Mouse (Mus musculus) heart, postnatal 36 days (tissue): ENCODE measurements around the gene Kcnj11. TPM values are rescaled to one million over a fixed set of nuclear protein-coding genes. Genes with fewer than 3 reads are reported as not detected.

ENCODE experiments used
- DNase-seq, 2 experiments: peaks; one replicate each; pipeline ENCODE4 v3.0.0; 2021 to 2022
- intact Hi-C: fragments of 180-260 bp; cut with DNase I; formaldehyde crosslinking; loops from one replicate; pipeline ENCODE4 v1.15.1; 2025
- total RNA-seq, 2 experiments: library from RNA; stranded (reverse); gene quantifications; 2 replicates each; pipeline ENCODE4 v1.2.3; 2021

Kcnj11 gene
- 10 to 100 TPM; 98.3 to 99.6 TPM for total RNA-seq

DNA sequence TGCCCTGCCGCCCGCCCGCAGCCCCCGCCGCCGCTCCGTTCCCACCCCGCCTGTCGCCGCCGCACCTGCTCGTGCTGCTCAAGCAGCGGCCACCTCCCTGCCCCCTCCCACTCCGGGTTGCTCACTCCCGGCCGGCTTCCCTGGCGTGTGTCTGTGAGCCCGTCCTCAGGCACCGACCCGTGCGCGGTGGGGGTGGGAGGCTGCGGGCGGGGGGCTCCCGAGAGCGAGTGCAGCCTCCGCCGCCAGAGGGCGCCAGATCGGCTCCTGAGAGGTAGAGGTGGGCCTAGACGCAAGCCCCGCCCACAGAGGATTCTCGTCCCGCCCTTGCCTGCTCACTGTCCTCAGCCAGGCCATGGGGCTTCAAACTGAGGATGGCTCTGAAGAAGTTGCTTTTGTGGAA is at the start of gene Kcnj11:
Gene Kcnj11, minus strand, starts transcription at position 202 of the 400 bp plus-strand sequence.
- intact Hi-C loops: no loop called here
- peak; percentile 65 to 74 for DNase-seq

DNA sequence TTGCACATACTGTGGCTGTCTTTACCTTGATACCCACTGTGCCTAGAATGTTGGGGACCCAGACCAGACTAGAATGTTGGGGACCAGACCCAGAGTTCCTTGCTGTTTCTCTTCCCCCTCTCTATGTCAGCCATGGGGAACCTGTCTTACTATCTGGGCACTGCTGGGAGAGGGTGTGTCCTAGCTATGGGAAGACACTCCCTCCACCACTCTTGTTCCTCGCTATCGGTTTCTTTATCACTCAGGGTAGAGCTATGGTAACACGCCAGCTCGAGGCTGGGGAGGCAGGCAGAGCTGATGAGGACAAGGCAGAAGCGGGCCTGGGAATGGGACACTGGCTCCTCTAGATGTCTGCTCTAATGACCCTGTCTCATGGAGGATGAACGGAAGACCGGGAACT is 46.9 kb upstream of the Kcnj11 start:
- DNase-seq: no peak
- intact Hi-C loops: no loop called here

DNA sequence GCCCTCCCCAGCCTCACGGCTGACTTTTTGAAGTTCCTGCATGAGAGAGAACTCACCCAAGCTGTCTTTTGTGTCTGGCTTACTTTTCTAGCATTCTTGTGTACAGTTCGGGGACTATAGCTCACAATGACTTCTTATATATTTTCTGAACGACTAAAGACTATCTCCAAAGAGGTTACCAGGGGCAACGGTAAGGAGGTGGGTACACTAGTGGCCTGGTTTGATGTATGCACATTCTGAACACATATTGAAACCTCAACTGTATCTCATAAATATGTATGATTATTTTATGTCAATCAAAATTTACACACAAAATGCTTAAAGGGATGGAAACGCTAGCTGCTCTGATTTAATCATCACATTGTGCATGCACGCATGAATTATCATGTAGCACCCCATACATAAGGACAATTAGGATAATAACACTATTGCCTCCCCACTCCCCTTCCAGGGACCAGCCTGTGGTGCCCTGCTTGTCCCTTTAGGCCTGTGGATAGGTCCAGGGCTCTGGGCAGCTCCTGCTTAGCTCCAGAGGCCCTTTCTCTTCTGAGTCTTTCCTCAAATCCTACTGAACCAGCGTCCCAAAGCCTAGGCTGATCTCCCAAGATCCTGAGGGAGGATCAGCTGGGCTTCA is 46.2 kb upstream of the Kcnj11 start:
- intact Hi-C loops: no loop called here
- DNase-seq: no peak

DNA sequence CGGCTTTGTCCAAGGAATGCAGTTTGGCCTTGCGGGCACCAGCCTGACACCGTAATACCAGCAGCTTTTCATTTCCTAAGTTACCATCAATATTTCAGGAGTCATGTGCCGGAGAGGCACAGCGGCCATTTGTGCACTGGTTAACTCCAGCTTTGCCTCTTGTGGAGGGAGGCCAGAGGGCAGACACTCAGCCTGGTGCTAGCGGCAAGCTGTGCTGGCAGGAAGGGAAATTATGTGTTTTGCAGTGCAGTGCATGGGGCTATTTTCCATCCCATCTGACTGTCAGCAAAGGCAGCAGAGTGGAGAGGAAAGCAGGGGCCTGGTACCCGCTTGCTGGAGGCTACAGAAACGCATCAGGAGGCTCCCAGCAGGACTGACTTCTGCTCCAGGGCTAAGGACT is 43.5 kb upstream of the Kcnj11 start:
- intact Hi-C loops: no loop called here
- no peak for DNase-seq

DNA sequence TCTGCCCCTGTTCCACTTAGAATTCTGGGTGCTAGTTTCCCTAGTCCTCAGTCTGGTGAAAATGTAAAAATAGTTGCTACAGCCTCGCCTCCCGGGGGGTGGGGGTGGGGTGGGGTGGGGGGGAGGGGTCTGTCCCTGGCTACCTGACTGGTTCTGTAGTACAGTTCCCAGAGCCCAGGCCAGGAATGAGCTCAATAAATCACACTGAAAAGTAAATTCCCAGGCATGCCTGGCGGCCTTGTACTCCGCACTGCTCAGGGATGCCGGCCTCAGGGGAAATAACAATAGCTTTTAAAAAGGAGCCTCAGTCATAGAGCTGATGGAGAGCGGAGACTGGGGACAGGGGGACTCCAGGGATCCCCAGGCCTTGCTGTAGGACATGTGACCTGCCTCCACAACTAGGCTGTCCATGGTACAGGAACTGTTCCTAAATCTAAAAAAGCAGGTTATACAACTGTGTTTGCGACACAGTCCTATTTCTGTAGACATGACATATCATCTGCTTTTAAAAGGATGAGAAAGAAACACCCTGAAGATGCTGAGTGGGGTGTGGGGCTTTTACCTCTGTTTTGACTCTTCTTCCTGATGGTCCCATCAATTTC is 37.9 kb upstream of the Kcnj11 start:
- intact Hi-C loops: no loop called here
- no peak for DNase-seq

DNA sequence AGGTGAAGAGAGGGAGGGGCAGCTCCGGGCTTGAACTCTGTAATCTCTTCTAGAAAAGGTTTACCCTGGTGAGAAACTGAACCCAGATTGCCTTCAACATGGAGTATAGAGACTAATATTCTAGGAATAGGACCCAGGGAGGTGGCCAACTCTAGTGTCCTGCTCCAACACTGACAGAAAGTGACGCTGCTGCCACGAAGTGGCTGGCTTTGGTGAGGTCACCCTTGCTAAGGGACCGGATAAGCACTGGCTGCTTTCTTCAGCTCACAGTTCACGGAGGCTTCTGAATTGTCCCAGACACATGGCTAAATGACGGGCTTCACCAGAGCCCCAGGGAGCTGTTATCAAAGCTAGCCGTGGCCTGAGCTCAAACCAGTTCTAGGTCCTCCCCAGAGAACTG is 33.3 kb upstream of the Kcnj11 start:
- peak in 1 of 2 experiments; percentile 17 for DNase-seq
- intact Hi-C loops: loop anchor here (2.0 kb wide), 1 partner anchor 35 kb away; no protein-coding TSS in a partner anchor

DNA sequence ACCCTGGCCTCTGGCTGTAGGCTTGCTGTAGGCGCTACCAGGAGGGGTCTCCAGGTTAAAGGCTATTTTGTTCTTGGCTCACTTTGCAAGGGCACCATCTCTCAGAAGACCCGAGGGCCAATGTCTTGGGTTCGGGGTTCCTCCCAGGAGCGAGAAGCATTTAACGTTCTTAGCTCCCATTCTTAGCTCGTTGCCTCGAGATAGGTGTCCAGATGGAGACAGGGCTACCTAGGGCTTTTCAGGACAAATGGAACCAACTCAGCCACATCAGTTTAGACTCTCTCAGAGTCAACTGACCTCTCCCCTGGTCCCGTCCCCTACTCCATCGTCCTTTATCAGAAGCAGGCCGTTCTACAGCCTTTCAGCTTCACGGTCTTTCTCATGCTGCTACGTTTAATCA is 31.7 kb upstream of the Kcnj11 start:
- DNase-seq: no peak
- intact Hi-C loops: no loop called here

DNA sequence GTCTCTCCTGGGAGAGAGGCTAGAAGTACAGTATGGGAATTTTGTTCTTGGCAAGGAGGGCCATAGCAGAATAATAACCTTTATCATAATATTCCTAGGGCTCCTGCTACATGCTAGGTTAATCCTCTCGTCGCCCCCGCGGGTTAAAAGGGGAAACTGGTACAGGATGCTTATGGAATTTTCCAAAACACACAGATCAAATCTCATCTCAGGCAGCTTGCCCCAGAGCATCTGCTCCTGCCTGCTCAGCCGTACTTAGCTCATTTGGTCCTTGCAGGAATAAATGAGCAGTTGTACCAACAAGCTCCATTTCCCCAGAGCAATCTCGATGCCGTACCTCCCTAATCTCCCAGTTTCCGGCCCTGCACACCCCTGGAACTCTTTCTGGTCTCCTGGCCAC is 31.2 kb upstream of the Kcnj11 start:
- intact Hi-C loops: no loop called here
- no peak for DNase-seq

DNA sequence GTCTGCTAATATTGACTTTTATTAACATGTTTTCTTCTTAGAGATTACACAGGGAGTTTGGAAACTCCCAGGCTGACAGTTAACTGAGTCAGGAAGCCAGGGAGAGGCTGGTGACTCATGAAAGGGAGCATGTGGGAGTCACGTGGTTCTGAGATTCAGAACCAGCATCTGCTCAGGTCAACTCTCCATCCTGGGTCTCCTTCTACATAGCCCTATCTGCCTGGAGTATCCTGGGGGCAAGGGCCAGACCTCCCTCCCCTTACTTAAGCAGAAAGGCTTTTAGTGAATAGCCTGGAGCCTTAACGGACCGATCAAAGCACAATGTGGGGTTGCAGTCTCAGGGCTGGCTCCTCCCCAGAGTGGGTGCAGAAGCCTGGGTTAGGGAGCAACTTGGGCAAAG is 30.7 kb upstream of the Kcnj11 start:
- intact Hi-C loops: no loop called here
- DNase-seq: no peak

DNA sequence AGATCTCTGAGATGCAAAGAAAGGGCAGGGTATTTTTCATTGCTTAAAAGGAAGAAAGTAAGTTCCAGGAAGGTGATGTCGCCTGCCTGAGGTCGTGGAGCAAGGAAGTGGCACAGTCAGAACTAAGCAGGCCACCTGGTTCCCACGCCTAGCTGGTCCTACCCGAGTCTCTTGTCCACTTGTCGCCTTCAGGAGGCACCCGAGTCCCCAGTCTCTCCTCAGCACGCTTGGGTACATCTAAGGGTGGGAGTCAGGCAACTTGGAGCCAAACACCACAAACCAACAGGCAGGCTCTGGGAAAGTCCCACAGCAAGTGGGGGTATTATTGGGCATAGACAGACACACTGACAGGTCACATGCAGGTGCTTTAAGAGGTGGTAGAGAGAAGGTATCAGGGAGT is 30.2 kb upstream of the Kcnj11 start:
- intact Hi-C loops: no loop called here
- DNase-seq: no peak

DNA sequence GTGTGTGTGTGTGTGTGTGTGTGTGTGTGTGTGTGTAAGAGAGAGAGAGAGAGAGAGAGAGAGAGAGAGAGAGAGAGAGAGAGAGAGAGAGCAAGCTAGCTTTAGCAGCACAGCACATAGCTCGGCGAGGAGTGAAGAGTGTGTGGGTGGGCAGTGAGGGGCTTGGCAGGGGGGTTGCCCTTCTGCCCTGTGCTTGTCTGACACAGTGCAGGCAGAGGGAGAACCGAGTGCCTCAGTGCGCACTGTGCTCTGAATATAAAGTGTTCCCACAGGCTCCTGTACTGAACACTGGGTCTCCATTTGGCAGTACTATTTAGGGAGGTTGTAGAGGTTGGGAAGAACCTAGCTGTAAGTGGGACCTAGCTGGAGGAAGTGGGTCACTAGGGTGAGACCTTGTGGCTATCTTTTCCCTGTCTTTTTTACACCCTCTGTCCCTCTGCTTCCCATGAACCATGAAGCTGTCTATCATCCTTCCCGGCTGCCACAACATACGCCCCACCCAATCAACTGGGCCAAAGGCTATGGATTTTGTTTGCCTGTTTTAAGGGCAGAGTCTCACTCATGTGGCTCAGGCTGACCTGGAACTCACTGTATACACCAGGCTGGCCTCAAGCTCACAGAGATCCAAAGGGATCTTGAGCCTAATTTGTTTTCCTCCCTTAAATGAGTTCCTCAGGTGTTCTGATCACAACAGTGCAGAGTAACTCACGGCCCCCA is 29.1 kb upstream of the Kcnj11 start:
- no peak for DNase-seq
- intact Hi-C loops: no loop called here

DNA sequence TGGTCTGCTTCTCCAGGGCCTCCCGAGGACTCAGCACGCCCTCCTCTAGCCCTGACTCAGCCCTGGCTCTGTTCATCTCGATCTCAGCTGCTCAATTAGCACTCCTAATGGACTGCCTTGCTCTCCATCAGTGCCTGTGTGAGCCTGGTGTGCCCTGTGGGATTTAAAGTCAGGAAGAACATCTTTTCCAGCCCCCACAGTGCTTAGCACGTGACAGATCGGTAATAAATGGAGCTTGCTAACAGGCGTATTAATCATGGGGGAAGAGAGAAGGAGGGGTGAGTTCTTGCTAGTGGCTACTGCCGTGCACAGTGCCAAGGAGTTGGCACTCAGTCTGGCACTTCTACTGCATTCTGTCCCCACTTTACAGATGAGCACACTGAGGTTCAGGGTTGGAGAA is 27.6 kb upstream of the Kcnj11 start:
- no peak for DNase-seq
- intact Hi-C loops: no loop called here

DNA sequence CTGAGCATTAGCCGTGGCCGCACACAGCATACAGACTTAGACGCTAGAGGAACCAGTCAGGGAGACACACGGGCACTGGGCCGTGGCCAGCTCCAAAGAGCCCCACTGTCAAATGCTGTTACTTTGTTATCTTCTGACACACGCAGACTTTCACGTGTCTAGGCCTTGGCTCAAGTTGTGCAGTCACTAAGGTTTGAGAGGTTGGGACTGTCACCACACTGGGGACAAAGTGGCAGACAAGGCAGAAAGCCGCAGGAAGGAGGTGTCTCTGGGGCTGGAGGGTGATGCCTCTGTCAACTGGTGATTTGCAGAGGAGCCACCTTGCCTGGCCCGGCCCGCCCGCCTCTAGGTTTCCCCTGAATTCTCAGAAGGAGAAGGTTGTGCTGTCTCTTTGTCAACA is 24.8 kb upstream of the Kcnj11 start:
- no peak for DNase-seq
- intact Hi-C loops: no loop called here

DNA sequence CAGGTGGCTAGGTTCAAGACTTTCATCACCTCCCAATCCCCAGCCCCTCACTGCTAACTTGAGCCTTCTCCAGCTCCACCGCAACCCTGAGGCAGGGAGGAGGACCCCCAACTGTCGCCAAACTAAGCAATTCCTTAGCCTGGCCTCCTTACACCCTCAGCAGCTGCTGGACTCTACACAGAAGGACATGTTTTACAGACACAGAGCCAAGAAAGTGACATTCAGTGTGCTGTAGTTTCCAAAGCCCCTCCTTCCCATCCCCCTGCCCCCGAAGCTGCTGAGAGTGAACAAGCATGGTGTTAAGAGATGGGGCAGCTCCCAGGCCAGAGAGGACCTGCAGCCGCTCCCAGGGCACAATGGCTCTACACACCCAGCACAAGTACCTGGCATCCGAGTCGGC is 23.9 kb upstream of the Kcnj11 start:
- DNase-seq: no peak
- intact Hi-C loops: no loop called here

DNA sequence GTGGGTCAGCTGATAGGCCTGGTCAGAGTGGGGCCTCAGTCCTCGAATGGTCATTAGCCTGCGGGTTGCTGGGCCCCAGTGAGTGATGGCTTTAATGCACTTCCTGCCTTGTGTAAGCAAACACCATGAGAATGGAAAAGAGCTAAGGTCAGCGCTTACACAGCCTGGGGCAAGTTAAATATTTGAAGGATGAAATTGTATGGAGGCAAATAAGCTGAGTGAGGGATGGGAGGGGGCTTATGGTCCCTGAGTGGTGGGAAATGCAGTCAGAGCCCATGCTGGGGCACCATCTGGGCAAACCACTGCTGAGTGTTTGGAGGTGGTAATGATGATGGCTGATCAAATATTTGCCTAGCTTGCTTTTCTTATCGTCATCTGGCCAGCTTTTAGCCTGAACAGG is 22.4 kb upstream of the Kcnj11 start:
- no peak for DNase-seq
- intact Hi-C loops: no loop called here

DNA sequence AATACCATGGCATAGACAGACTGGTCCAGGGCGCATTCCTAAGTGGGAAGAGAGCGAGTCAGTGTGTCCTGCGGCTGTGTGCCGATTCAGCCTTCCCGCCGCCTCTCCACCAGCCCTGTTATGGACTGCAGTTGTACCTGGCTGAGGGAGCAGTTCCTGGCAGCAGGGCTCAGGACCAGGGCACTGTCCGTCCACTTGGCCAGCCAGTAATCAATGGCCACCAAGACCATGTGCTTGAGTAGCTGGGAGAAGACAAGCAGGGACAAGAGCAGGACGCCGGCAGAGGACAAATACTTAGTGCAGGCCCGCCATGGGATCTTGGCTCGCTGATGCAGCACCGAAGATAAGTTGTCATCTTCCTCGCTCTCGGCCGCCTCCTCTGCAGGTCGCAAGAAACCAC is 16.5 kb upstream of the Kcnj11 start:
- DNase-seq: no peak
- intact Hi-C loops: loop anchor here (5.0 kb wide), 1 partner anchor 45 kb away; no protein-coding TSS in a partner anchor

DNA sequence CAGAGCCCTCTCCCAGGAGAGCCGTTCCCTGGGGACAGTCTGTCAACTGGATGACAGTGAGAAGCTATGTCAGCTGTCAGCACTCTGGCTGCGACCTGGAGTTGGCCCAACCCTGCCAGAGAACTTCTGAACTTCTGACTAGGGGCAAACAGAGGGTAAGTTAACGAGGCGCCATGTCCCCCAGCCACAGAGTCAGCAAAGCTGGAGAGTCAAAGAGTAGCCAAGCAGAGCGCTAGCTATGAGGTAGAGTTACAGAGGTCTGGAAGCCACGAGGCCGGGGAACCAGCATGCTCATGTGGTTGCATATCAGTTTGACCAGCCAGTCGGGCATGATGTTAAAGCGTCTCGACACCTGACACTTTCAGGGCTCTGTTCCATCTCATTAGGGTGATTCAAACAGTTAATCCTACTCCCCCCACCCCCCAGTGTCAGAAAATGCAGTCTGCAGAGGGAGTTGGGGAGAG is 15.6 kb upstream of the Kcnj11 start:
- peak; percentile 59 to 67 for DNase-seq
- intact Hi-C loops: loop anchor here (5.0 kb wide), 1 partner anchor 46 kb away; no protein-coding TSS in a partner anchor

DNA sequence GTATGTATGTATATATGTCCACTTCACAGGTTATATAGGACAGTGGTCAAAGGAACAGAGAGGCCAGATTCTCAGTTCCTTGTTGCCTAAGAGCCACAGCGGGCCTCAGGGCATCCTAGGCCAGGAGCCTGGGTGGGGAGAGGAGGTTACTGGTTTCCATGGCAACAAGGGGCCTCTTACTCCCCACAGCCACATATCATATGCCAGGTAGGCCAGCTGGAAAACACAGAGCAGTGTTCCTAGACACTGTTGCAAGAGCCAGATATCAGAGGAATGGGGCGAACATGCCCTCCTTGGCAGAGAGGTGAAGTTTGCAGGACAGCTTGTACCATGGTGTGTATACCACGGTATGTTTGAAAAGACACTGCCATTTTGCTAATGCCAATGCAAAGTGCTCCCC is 12.9 kb upstream of the Kcnj11 start:
- intact Hi-C loops: no loop called here

DNA sequence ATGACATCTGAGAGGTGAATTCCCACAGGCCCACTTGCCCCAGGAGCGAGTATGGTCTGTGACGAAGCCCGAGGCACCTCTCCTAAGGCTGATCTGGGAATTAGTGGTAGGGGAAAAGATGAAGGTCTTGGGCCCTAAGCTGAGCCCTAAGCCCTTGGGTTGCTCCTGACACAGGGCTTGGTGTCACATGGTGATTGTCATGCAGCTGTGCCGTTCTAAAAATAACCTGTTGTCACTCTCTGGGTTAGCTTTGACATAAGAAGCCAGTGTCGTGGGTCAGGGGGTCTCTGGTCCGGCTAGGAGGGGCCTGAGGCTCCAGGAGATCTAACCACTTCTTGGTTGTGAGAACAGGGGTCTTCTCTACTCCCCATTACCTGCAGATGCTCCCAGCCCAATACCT is 11.4 kb upstream of the Kcnj11 start:
- intact Hi-C loops: no loop called here
- DNase-seq: peak in 1 of 2 experiments; percentile 25

More for the DNA sequence above, 12.9 kb upstream of the Kcnj11 start:
- peak in 1 of 2 experiments; percentile 27 for DNase-seq

DNA sequence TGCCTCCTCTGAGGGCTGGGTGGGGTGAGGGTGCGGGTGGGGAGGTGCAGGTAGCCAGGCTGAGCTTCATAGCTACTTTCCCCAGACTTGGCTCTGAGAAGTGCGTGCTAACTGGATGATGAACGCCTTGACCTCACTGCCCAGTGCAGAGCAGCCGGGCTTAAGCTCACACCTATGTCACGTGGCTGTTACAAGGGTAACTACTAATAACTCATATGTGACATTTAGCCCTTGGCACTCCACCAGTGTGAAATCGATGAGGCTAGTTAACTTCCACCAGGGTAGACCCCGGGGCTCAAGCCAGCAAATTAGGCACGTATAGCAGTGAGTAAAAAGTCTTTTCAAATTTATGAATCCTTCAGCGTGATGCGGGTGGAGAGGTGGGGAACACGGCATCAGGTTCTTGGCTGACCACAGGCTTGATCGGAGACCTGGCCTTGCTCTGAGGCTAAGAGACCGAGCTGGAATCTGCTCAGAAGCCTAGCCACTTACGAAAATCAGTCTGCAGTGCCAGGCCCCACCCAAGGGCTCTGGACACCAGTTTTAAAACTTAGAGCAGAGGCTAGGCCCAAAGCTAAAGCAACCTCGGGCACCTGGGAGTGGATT is 10.8 kb upstream of the Kcnj11 start:
- intact Hi-C loops: no loop called here
- DNase-seq: no peak

DNA sequence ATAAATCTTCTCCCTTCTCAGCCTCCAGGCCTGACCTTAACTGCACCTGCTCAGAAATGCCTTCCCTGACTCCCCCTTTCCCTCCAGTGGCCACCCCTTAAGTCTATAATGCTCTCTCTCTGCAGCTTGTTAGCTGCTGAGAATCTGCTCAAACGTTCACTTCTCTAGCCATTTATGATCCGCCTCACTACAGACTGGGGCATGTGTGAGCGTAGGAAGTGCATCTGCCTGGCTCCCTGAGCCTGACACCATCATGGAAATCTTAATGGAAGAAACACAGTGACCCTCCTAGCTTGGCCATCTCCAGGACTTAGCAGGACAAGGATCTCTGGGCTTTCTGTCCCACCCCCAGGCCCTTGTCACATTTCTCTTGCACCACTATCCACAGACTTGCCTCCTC is 9.5 kb upstream of the Kcnj11 start:
- intact Hi-C loops: no loop called here
- no peak for DNase-seq
